Mouse (Mus musculus): Measurements from ENCODE around the gene S100a3. TPM values are rescaled to one million over a fixed set of nuclear protein-coding genes. Genes with fewer than 3 reads are reported as not detected.

The S100a3 gene
- total RNA-seq, 4 experiments from 2014 or later, result not detected

DNA sequence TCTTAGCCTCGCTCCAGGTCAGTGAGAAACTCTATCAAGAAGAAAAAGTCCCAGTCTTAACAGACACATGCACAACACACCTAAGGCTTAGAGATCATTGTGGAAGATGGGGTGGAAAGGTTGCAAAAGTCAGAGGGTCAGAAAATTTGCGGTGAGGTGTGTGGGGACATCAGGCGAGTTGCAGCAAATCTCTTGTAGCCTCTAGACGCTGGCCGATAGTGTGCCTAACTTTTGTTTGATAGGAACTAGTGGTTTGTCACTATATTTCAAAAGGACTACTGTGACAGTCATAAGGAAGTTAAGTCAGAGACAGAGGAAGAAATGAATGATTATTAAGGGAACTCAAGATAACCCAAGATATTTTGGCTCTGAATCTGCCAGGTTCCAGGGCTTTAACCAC lies 67.0 kb downstream of the S100a3 start:
- no peak for DNase-seq

DNA sequence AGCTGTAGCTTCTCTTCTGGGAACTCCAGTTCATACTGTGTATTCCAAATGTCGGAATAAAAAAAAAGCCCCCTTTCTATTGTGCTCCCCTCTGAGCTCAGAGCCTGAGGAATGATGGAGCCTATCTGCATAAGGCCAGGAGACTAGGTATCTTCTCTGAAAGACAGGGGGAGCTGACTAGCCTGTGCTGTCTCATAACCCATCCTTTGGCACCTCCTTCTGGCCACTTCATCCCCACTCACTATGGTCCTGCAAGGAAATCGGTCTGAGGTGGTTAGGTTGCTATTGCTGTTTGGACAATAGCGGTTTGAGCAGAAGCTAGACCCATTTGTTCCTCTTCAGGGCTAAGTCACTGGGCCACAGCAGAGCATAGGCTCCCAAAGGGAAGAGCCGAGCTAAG lies 67.4 kb downstream of the S100a3 start:
- no peak for DNase-seq

DNA sequence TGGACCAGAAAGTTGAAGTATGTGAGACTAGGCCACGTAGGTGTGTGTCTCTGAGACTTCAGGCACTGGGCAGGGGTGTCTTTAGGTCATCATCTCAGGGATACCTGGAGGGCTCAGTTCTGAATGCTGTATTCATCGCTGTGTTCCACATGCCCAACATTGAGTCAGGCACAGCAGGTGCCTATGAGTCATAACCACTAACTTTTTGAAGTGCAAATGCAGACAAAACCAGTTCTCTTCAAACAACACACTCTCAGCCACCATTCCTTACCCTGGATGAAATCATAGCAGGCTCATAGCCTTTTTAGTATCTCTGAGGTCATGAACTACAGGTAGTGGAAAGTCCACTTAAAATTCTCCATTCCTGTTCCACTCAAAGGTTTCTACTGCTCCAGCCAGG lies 68.9 kb downstream of the S100a3 start:
- DNase-seq, result no peak

DNA sequence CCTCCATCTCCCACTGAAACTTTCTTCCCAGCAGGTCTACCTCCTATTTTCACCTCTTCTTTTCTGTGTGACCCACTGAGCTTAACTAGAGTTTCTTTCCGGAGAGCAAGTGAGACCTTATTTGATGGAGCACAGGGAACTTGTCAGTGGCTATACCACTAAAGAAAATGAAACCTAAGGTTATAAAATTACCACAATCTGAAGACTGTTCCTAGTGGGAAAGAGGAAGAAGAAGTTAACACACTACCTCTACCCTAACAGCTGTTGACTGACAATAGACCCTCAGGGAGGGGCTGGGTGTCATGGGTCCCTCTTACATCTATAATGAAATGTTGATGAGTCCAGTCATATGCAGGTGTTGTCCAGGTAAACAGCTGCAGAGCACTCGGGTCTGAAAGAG lies 71.6 kb downstream of the S100a3 start:
- DNase-seq, result no peak

DNA sequence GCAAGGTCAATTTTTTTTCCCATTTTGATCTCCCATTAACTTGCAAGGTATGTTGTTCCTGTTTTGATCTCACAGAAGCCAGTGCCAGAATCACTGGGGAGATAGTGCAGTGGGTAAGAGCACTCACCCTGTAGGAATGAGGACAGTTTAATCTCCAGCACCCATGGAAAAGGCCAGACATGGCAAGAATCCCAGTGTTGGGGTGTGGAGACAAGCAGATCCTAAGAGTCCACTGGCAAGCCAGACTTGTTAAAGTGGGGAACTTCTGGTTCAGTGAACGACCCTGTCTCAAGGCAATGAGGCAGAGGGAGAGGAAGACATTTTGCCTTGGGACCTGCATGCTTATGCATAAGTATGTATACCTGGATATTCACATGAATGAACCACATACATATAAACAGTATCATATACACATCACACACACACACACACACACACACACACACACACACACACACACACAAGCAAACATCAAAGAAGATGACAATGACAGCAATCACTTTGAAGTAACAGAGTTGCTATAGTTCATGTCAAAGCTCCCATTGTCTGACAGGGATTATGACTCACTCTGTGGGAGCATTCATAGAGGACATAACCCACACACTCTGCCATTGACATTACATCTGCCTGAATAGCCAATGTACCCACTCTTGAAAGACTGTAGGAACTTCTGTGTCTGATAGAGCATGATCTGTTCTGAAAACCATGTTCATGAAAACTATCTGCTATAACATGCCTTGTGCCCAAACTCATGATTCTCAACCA lies 78.3 kb downstream of the S100a3 start:
- DNase-seq, result no peak

DNA sequence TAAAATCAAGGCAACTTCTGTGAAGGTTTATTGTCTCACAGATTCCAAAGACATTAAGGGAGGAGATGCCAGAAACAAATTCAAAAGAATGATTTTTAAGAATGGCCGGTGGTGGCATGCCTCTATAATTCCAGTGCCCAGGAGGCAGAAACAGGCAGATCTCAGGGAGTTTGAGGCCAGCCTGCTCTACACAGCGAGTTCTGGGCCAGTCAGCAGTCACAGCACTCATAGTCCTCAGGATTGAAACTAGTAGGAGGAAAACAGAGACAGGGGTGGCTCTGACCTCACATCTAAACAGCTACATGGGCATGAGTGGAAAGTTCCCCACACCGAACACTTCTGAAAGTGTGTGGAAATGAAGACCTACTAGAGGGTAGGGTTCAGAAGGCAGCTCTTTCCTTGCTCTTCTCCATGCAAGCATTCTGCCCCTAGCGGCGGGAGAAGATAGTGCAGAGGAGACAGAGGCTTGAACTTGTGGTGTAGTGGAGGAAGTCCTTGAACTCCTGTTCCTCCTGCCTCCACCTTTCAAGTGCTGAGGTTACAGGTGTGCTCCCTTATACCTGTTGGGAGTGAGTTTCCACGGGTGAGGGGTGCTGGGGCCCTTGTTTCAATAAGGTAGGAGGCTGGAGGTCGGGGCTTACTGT lies 79.3 kb downstream of the S100a3 start:
- DNase-seq, result no peak

DNA sequence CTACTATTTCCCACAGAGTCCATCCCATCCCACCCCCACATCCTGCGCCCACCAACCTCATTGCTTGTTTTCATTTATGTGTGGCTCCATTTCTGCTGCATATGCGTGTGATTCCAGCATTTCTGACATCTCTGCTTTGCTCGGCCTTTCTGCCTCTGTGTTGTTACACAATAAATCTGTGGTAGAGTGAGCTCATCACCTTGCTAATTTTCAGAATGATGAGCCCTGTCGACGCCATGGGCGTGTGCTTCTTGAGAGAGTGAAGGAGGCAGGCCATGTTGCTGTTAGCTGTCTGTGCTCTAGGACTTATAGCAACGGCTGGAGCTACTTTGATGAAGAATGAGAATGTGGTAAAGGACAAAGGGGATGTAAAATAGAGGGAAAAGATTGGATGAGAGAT lies 80.6 kb downstream of the S100a3 start:
- DNase-seq, result no peak

DNA sequence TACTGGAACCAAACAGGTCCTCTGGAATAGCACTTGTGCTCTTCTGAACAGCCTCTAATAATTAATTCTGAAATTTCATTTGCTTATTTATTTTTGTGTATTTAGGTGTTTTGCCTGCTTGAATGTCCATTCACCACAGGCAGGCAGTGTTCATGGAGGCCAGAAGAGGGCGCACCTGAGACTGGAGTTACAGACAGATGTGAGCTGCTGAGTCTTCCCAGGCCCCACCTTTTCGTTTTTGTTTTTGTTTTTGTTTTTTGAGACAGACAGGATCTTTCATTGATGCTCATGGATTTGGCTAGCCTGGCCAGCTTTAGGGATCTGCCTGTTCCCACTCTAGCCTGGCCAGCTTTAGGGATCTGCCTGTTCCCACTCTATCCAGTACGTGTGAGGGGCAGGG lies 83.8 kb downstream of the S100a3 start:
- peak; percentile 21 for DNase-seq

DNA sequence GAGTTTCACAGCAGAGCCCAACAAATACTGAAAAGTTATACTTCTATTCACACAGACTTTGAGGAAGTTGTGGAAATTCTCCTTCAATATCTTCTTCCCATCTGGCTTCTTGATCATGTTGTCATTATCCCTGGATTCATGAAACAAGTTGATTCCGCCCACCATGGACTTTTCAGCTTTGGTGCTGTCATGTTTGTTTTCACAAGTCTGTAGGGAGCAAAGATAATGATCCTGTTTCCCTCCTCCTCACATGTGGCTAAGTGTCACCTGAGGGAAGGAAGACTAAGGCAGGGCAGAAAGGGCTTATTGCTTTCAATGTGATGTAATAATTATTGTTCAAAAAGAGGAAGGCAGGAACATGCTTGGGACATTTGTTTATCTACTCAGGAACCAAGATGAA lies 86.9 kb downstream of the S100a3 start:
- DNase-seq, result no peak

DNA sequence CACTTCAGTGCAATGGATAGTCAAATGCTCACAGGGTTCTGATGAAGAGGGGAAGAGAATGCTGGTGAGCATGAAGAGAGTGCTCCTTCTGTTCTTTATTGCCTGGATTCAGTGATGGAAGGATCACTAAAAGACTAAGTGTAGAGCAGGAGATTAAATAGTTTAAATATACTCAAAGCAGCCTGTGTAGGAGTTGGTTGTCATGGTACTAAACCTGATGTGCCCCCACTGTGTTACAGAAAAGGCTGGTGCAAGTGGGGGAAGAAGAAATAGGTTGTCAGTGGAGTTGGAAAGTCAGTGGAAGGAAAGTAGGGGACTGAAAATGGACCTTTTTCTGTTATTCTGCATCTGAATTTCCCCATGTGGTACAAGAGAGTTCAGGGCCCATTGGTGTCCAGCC lies 88.6 kb downstream of the S100a3 start:
- no peak for DNase-seq

DNA sequence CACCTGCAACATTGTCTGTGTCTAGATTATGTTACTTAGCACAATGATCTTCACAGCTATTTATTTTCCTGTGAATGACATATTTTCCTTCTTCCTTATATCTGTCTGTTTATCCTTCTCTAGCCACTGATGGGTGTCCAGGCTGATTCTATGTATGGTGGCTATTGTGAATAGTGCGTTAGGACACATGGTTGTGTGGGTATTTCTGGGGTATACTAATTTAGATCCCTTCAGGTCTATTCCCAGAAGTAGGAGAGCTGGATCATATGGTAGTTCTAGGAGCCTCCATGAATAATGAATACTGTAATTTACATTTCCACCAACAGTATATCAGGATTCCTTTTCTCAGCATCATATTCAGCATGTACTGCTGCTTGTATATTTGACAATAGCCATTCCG lies 89.5 kb downstream of the S100a3 start:
- no peak for DNase-seq

Other genes with a start within 250 kb of the S100a3 start
- 100 to 1,000 TPM; 132 to 297 (median 196) TPM for gene Slc27a3, start 170.6 kb upstream of the S100a3 start, total RNA-seq (2022)
- 100 to 1,000 TPM; 107 to 119 (median 110) TPM for gene Ints3, start 127.0 kb upstream of the S100a3 start, total RNA-seq (2022)
- 100 to 1,000 TPM; 316 to 460 (median 368) TPM for gene Npr1, start 94.7 kb upstream of the S100a3 start, total RNA-seq (2022)
- 10 to 100 TPM; 58.9 to 75.2 (median 67.3) TPM for gene Ilf2, start 84.5 kb upstream of the S100a3 start, total RNA-seq (2022)
- 100 to 1,000 TPM in 1 of 4 experiments, 10 to 100 TPM in 3; 73.3 to 105 (median 83.4) TPM for gene Snapin, start 69.5 kb upstream of the S100a3 start, total RNA-seq (2022)
- gene Chtop, start 51.1 kb upstream of the S100a3 start, total RNA-seq (2022), result 100 to 1,000 TPM; 114 to 130 (median 125) TPM
- 100 to 1,000 TPM in 2 of 4 experiments, 10 to 100 TPM in 2; 80.7 to 112 (median 94.7) TPM for gene S100a1, start 46.2 kb upstream of the S100a3 start, total RNA-seq (2022)
- 10 to 100 TPM; 21.7 to 26.9 (median 23.4) TPM for gene S100a13, start 46.1 kb upstream of the S100a3 start, total RNA-seq (2022)
- gene S100a14, start 33.7 kb upstream of the S100a3 start, total RNA-seq (2022), result 1 to 10 TPM in 2 of 4 experiments, under 1 TPM in 1, not detected in 1; 0.42 to 1.5 (median 1.2) TPM
- 10 to 100 TPM; 39.0 to 54.8 (median 50.2) TPM for gene S100a16, start 23.3 kb upstream of the S100a3 start, total RNA-seq (2022)
- not detected for gene S100a2, start 29.7 kb downstream of the S100a3 start, total RNA-seq (2022)
- not detected for gene Gm42674, start 41.3 kb downstream of the S100a3 start, total RNA-seq (2022)
- gene S100a4, start 43.2 kb downstream of the S100a3 start, total RNA-seq (2022), result 10 to 100 TPM in 2 of 4 experiments, 1 to 10 TPM in 2; 7.5 to 22.9 (median 12.5) TPM
- not detected for gene S100a5, start 47.9 kb downstream of the S100a3 start, total RNA-seq (2022)
- 10 to 100 TPM; 57.0 to 92.3 (median 67.2) TPM for gene S100a6, start 52.3 kb downstream of the S100a3 start, total RNA-seq (2022)
- gene S100a7a, start 93.4 kb downstream of the S100a3 start, total RNA-seq (2022), result under 1 TPM in 1 of 4 experiments, not detected in 3; 0.28 TPM
- gene S100a8, start 108.4 kb downstream of the S100a3 start, total RNA-seq (2022), result 1 to 10 TPM in 3 of 4 experiments, under 1 TPM in 1; 0.58 to 2.3 (median 1.2) TPM
- gene S100a9, start 135.1 kb downstream of the S100a3 start, total RNA-seq (2022), result 1 to 10 TPM in 1 of 4 experiments, under 1 TPM in 1, not detected in 2; 0.55 to 1.2 TPM
- not detected for gene Pglyrp4, start 166.3 kb downstream of the S100a3 start, total RNA-seq (2022)
- gene Gm5849, start 217.3 kb downstream of the S100a3 start, total RNA-seq (2022), result not detected

All from adrenal gland, adult 8-10 months (tissue).